Mouse (Mus musculus) kidney, adult 2 months (tissue): Measurements from ENCODE around the gene B430306N03Rik.

Experiments
- CTCF ChIP-seq: fragments of 200-500 bp; conservative IDR thresholded peaks from 2 replicates; pipeline ENCODE4 v1.5.1; 2011; ENCODE audit warnings: low read depth, mild to moderate bottlenecking, control low read depth, low read length, moderate library complexity, mixed read lengths; ENCODE audit not compliant: insufficient read depth, insufficient read length
- POLR2A ChIP-seq: fragments of 200-500 bp; IDR thresholded peaks from one replicate; pipeline ENCODE4 v1.6.1; 2011; ENCODE audit warnings: low read depth, low read length, control low read depth

DNA sequence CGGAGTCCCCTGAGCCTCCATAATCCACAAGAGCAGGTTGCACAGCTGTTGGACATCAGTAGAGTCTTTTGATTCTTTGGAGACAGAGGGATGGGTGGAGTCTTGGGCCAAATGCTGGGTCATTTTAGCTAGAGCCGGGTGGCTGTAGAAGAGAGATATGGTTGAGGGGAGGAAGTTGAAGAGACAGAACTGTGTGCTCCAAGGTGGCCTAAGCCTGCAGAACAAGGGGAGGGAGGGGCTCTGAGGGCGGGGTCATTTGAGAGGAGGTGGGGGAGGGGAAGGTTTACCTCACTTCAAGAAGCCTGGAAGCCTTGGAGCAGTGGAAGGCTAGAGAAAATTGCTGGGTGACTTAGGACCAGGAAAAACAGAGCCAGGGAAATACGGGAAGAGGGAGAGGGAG is 16.7 kb upstream of the B430306N03Rik start, which contains the start of gene Treml2:
- no peak for TF ChIP-seq CTCF
- no peak for TF ChIP-seq POLR2A
